Mouse (Mus musculus) kidney, embryonic 16.5 days (tissue): ENCODE results near the gene Vmn1r203. TPM values are rescaled to one million over a fixed set of nuclear protein-coding genes. Genes with fewer than 3 reads are reported as not detected.
"Not testable (repeated sequence)": the region's sequence is repeated elsewhere in the genome, so short reads cannot be mapped to it uniquely, and the experiment has no call there.

ENCODE experiments used
- ATAC-seq: fragments of 200-750 bp; cut with Nextera tagmentation; 2 replicates; pipeline ENCODE4 v1.8.0; 2017; ENCODE audit warnings: moderate TSS enrichment; ENCODE audit not compliant: low FRiP score, low TSS enrichment
- H3K27ac ChIP-seq: fragments of 300-500 bp; sonication (generic); 2 replicates; pipeline ENCODE4 v1.5.1; 2014; ENCODE audit warnings: low read length
- H3K27me3 ChIP-seq: fragments of 300-500 bp; sonication (generic); 2 replicates; pipeline ENCODE4 v1.6.1; 2014; ENCODE audit warnings: low read length, control low read depth, mixed read lengths; ENCODE audit not compliant: insufficient read depth
- H3K36me3 ChIP-seq: fragments of 300-500 bp; sonication (generic); 2 replicates; pipeline ENCODE4 v1.6.1; 2014; ENCODE audit warnings: low read length, control low read depth, mixed read lengths; ENCODE audit not compliant: insufficient read depth
- H3K4me1 ChIP-seq: fragments of 300-500 bp; sonication (generic); 2 replicates; pipeline ENCODE4 v1.6.1; 2014; ENCODE audit warnings: low read length, control low read depth, mixed read lengths; ENCODE audit not compliant: insufficient read depth
- H3K4me2 ChIP-seq: fragments of 300-500 bp; sonication (generic); replicated peaks from 2 replicates; pipeline ENCODE4 v1.6.1; 2014; ENCODE audit warnings: low read depth, low read length
- H3K4me3 ChIP-seq: fragments of 300-500 bp; sonication (generic); 2 replicates; pipeline ENCODE4 v1.5.1; 2014; ENCODE audit warnings: mild to moderate bottlenecking, low read length
- H3K9ac ChIP-seq: fragments of 300-500 bp; sonication (generic); replicated peaks from 2 replicates; pipeline ENCODE4 v1.6.1; 2014; ENCODE audit warnings: low read length
- H3K9me3 ChIP-seq: fragments of 300-500 bp; sonication (generic); 2 replicates; pipeline ENCODE4 v1.6.1; 2016; ENCODE audit warnings: low read length, control low read depth
- WGBS: fragments of 180-500 bp; shearing (Covaris S2); extraction: QIAGEN DNeasy Blood & Tissue Kit; methylation state at CpG from one replicate; pipeline ENCODE4 v1.1.7; 2014; 5-methylcytosine and 5-hydroxymethylcytosine counted together
- polyA plus RNA-seq: library from polyadenylated mRNA; unstranded; fragments of >200 nt; fragmentation: Nextera tagmentation; extraction: Ambion mirVana; gene quantifications from 2 replicates; pipeline ENCODE4 v1.2.1, GENCODE M21; 2015

Vmn1r203 gene
- polyA plus RNA-seq = not detected in 2 replicates

DNA sequence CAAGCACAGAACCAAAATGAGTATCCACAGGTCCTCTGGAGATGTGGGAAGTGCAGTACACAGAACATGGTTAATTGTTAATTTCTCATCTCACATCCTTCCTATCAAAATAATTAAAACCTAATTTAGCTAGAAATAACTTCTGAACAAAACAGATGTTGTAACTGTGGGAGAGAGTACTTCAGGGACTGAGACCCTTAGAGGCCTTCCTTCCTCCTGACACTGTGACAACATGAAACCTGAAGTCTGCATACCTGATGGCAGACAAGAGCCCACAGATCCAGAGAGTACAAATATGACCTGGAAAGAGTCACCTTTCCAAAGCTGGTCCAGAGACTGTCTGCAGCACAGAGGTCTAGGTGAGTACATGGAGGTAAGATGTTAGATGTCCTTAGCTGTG, at the start of gene Vmn1r203:
TSS of gene Vmn1r203 (plus strand) at position 301 of the 400 bp plus-strand sequence.
- no peaks in the 10 kb centered on the region for H3K9me3 ChIP-seq
- no peak within 1 kb of the TSS for H3K4me2 ChIP-seq
- ATAC-seq = no peak
- no peak within 1 kb of the TSS for H3K9ac ChIP-seq
- H3K36me3 ChIP-seq = no peaks in the 10 kb centered on the region
- no peaks in the 10 kb centered on the region for H3K27me3 ChIP-seq
- H3K4me3 ChIP-seq = no peak within 1 kb of the TSS
- no peaks in the 10 kb centered on the region for H3K4me1 ChIP-seq
- H3K27ac ChIP-seq = no peak within 1 kb of the TSS

DNA sequence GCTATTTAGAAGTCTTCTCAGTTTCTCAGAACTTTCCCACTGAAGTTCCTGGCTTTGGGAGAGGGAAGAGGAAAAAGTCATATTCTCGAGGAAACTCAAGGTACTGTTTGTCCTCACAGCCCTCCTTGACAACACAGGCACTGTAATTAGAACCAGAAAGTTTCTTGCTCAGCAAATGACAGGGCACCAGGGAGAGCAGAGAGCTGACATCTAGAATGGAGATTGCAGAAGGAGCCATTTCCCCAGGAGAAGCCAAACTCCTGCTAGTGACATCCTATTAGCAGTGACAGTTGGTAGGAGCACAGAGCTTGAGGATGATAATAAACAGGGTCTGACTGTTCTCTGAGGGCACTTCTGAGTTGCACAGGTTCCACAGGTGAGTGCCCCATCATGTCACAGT, 46.3 kb upstream of the Vmn1r203 start, which contains the start of gene Vmn1r201:
TSS of gene Vmn1r201 (plus strand) at position 301 of the 400 bp plus-strand sequence.
- H3K4me1 ChIP-seq = no peaks in the 10 kb centered on the region
- H3K4me3 ChIP-seq = no peak within 1 kb of the TSS
- no peak within 1 kb of the TSS for H3K9ac ChIP-seq
- no peaks in the 10 kb centered on the region for H3K27me3 ChIP-seq
- no peak for ATAC-seq
- H3K36me3 ChIP-seq = no peaks in the 10 kb centered on the region
- H3K9me3 ChIP-seq = no peaks in the 10 kb centered on the region
- H3K27ac ChIP-seq = no peak within 1 kb of the TSS
- 67% methylated on average over 1 of the region's 1 CpGs for WGBS
- H3K4me2 ChIP-seq = no peak within 1 kb of the TSS

DNA sequence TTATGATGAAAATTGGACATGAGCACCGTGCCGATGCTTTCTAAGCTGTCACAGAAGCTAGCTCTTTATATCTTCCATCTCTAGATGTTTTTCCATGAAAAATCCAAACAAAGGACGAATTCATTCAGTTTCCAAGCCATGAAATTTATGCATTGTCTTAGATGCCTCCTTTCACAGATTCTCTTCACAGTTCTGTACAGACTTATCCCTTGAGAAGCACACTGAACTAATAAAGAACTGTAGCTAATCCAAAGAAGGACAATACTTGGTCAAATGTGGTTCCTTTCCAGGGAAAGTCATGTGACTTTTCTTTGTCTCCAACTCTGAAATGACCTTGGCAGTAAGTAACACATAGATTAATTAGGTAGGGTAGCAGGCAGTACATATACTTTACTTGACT, 15.5 kb upstream of the Vmn1r203 start:
- WGBS = 70% methylated on average over 3 of the region's 3 CpGs
- no peak for ATAC-seq
- Histone ChIP-seq H3K4me2 (no peak overlapping the region), H3K4me3 (no peak overlapping the region), H3K9ac (no peak overlapping the region), H3K4me1 (no peaks in the 10 kb centered on the region), H3K27me3 (no peaks in the 10 kb centered on the region), H3K36me3 (no peaks in the 10 kb centered on the region), H3K27ac (no peak overlapping the region), H3K9me3 (no peaks in the 10 kb centered on the region)

DNA sequence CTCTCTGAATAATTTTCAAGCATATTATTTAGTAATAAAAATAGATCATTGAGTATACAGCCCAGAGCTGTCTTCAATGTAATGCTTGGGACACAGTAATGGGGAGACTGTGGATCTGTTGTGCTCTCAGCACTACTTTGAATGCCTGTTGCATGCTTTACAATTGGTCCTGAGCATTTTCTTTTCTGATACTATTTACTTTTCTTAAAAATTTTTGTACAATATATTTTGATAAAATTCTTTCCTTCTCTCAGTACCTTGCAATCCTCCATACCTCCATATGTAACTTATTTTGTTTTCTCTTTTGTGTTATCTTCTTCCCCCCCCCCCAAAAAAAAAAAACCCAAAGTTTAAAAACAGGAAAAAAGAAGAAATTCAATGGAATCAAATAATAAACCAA, 12.6 kb upstream of the Vmn1r203 start, which contains the start of gene Vmn1r202:
TSS of gene Vmn1r202 (minus strand) at position 101 of the 400 bp plus-strand sequence.
- H3K9ac ChIP-seq = no peak within 1 kb of the TSS
- H3K36me3 ChIP-seq = no peaks in the 10 kb centered on the region
- no peak for ATAC-seq
- no peaks in the 10 kb centered on the region for H3K4me1 ChIP-seq
- H3K4me2 ChIP-seq = no peak within 1 kb of the TSS
- no peaks in the 10 kb centered on the region for H3K9me3 ChIP-seq
- no peak within 1 kb of the TSS for H3K27ac ChIP-seq
- no peaks in the 10 kb centered on the region for H3K27me3 ChIP-seq
- no peak within 1 kb of the TSS for H3K4me3 ChIP-seq

DNA sequence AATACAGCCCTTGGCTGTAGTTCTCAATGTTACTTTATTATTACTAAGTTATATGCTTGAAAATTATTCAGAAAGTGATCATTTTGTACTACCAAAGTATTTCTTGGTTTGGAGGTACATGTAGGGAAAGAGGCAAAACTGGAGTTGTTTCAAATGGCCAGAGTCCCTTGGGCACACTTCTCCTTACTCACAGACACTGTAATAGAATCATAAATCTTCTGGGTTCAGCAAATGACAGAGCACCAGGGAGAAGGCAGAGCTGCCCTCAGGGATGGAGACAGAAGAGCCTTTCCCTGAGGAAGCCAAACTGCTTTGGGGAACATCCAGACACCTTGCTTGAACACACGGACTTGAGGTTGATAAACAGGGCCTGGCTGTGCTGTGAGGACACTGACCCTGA, 35.0 kb downstream of the Vmn1r203 start, which contains the start of gene Vmn1r204:
TSS of gene Vmn1r204 (plus strand) at position 301 of the 400 bp plus-strand sequence.
- H3K9me3 ChIP-seq, H3K4me3 ChIP-seq, H3K9ac ChIP-seq, H3K27ac ChIP-seq, H3K4me2 ChIP-seq, ATAC-seq, H3K27me3 ChIP-seq, H3K4me1 ChIP-seq, H3K36me3 ChIP-seq: not testable (repeated sequence)
- WGBS = 53% methylated on average over 1 of the region's 1 CpGs

DNA sequence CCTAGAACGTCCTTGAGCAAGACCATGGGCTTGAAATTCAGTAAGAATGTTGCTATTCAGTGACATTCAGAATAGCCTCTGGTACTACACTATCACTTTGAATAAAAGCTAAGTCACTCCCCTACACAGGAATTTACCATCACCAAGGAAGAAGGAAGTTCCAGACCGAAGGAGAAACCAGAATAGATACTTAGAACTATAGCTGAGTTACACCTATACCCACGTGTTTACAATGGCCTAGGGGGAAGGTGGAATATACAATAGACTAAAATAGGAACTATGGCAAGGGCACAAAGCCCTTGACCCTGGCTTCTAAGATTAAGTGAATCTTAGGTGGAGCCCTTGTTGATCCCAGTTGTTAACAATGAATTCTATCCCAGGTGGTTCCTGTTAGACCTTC, 57.0 kb downstream of the Vmn1r203 start:
- not testable (repeated sequence) for ATAC-seq, H3K27me3 ChIP-seq
- 80% methylated on average over 3 of the region's 3 CpGs for WGBS

More for the DNA sequence above, 57.0 kb downstream of the Vmn1r203 start:
- H3K27ac ChIP-seq, H3K36me3 ChIP-seq, H3K9me3 ChIP-seq, H3K4me2 ChIP-seq, H3K9ac ChIP-seq, H3K4me3 ChIP-seq, H3K4me1 ChIP-seq: not testable (repeated sequence)

Other genes starting within 250 kb of the Vmn1r203 start
- not detected in 2 replicates for gene Vmn1r195, start 247.6 kb upstream of the Vmn1r203 start, polyA plus RNA-seq
- gene Vmn1r196, start 228.2 kb upstream of the Vmn1r203 start, polyA plus RNA-seq = not detected in 2 replicates
- gene Vmn1r197, start 193.5 kb upstream of the Vmn1r203 start, polyA plus RNA-seq = not detected in 2 replicates
- gene Vmn1r198, start 167.8 kb upstream of the Vmn1r203 start, polyA plus RNA-seq = not detected in 2 replicates
- gene Vmn1r199, start 138.3 kb upstream of the Vmn1r203 start, polyA plus RNA-seq = not detected in 2 replicates
- gene Vmn1r200, start 127.7 kb upstream of the Vmn1r203 start, polyA plus RNA-seq = not detected in 2 replicates
- not detected in 2 replicates for gene Vmn1r201, start 46.2 kb upstream of the Vmn1r203 start, polyA plus RNA-seq
- gene Vmn1r202, start 12.7 kb upstream of the Vmn1r203 start, polyA plus RNA-seq = not detected in 2 replicates
- not detected in 2 replicates for gene Vmn1r204, start 35.1 kb downstream of the Vmn1r203 start, polyA plus RNA-seq
- not detected in 2 replicates for gene Vmn1r205, start 74.9 kb downstream of the Vmn1r203 start, polyA plus RNA-seq
- not detected in 2 replicates for gene Vmn1r206, start 106.1 kb downstream of the Vmn1r203 start, polyA plus RNA-seq
- gene Vmn1r207-ps, start 211.5 kb downstream of the Vmn1r203 start, polyA plus RNA-seq = not detected in 2 replicates